Mouse (Mus musculus) neural tube, embryonic 12.5 days (tissue): ENCODE measurements around the gene Ceacam1. TPM values are rescaled to one million over a fixed set of nuclear protein-coding genes. Genes with fewer than 3 reads are reported as not detected.
"Not testable (repeated sequence)": the region's sequence is repeated elsewhere in the genome, so short reads cannot be mapped to it uniquely, and the experiment has no call there.

ENCODE experiments used
- ATAC-seq: fragments of 200-750 bp; cut with Nextera tagmentation; 2 replicates; pipeline ENCODE4 v1.8.0; 2017; ENCODE audit warnings: low read depth, mild to moderate bottlenecking, moderate TSS enrichment, moderate library complexity; ENCODE audit not compliant: low FRiP score
- H3K27ac ChIP-seq: fragments of 300-500 bp; sonication (generic); 2 replicates; pipeline ENCODE4 v1.5.1; 2016
- H3K27me3 ChIP-seq: fragments of 300-500 bp; sonication (generic); replicated peaks from 2 replicates; pipeline ENCODE4 v1.6.1; 2016; ENCODE audit warnings: mild to moderate bottlenecking
- H3K36me3 ChIP-seq: fragments of 300-500 bp; sonication (generic); 2 replicates; pipeline ENCODE4 v1.6.1; 2016; ENCODE audit warnings: mild to moderate bottlenecking
- H3K4me1 ChIP-seq: fragments of 300-500 bp; sonication (generic); 2 replicates; pipeline ENCODE4 v1.6.1; 2016
- H3K4me2 ChIP-seq: fragments of 300-500 bp; sonication (generic); replicated peaks from 2 replicates; pipeline ENCODE4 v1.6.1; 2016; ENCODE audit warnings: mild to moderate bottlenecking
- H3K4me3 ChIP-seq: fragments of 300-500 bp; sonication (generic); 2 replicates; pipeline ENCODE4 v1.5.1; 2016
- H3K9ac ChIP-seq: fragments of 300-500 bp; sonication (generic); 2 replicates; pipeline ENCODE4 v1.6.1; 2016; ENCODE audit warnings: mild to moderate bottlenecking
- H3K9me3 ChIP-seq: fragments of 300-500 bp; sonication (generic); 2 replicates; pipeline ENCODE4 v1.6.1; 2016; ENCODE audit warnings: mild to moderate bottlenecking
- WGBS: fragments of 180-500 bp; shearing (Covaris S2); methylation state at CpG from one replicate; pipeline ENCODE4 v1.1.7; 2016; 5-methylcytosine and 5-hydroxymethylcytosine counted together
- polyA plus RNA-seq: library from polyadenylated mRNA; unstranded; fragments of >200 nt; fragmentation: Nextera tagmentation; extraction: Ambion mirVana; gene quantifications from 2 replicates; pipeline ENCODE4 v1.2.1, GENCODE M21; 2016

Ceacam1 gene
- 0.78 and 1.3 TPM in 2 replicates for polyA plus RNA-seq

DNA sequence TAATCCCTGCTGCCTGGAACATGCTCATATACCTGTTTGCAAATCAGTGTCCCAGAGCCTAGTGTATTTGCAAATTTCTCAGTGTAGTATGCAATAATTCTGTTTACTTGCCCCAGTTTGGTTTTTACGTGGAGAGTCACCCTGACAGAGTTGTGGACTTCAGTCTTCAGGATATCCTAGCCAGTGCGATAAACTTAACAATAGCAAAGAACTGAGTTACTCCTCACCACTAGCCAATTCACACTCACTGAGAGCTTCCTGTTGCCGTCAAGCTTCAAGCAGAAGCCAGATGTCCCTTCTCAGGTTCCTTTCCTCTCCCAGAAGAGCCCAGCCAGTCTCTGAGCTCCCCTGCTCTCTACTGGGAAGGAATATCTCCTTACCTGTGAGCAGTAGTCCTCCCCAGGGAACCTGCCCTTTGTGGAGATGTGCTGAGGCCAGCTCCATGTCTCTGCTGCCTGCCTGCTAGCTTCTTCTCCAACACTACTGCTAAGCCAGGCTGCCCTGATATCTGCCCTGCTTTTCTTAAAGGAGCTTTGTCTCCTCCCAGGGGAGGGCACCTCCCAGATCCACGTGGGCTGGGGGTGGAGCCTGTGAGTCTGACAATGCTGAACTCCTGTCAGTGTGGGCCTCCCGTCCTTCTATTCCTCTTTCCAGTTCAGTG, at the start of gene Ceacam1:
Gene Ceacam1 (minus strand): TSS at position 513 of the 661 bp plus-strand sequence.
- 40% methylated on average over 5 of the region's 5 CpGs for WGBS
- H3K4me3 ChIP-seq, H3K9ac ChIP-seq, ATAC-seq, H3K4me1 ChIP-seq, H3K27me3 ChIP-seq, H3K27ac ChIP-seq, H3K36me3 ChIP-seq, H3K9me3 ChIP-seq, H3K4me2 ChIP-seq: not testable (repeated sequence)

DNA sequence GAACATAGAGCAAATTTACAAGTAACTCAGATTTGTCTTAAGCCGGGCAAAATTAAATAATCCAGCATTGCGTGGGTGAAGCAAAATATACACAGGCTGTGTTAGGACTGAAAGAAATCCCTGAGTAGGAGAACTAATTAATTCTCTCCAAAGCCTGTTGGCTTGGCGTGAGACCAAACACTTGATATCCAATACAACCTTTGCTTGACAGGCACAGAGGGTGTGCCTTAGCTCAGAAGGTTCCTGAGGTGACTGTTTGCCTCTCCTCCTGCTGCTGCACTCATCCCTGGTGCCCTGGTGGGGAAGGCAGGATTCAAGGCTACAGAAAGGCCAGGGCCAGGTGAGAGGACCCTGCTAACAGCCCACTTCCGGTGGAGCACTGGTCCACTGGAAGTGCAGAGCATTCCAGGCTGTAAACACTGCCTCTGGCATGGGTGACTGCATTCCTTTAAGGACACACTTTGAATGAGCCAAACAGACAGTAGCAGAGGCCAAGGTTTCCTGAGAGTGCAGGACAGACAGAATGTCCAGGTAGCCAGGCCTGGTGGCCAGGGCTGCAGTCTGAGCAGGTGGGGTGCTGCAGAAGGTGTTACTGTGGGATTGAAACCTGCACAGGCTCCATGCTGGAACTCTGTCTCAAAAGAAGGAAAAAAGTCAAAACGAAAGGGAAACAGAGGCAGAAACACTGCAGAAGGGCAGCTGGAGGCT, 38.8 kb upstream of the Ceacam1 start:
- not testable (repeated sequence) for H3K27me3 ChIP-seq, H3K9me3 ChIP-seq, H3K4me1 ChIP-seq, H3K4me2 ChIP-seq, H3K27ac ChIP-seq, H3K4me3 ChIP-seq, H3K9ac ChIP-seq, ATAC-seq, H3K36me3 ChIP-seq
- WGBS, result 90% methylated on average over 2 of the region's 5 CpGs

DNA sequence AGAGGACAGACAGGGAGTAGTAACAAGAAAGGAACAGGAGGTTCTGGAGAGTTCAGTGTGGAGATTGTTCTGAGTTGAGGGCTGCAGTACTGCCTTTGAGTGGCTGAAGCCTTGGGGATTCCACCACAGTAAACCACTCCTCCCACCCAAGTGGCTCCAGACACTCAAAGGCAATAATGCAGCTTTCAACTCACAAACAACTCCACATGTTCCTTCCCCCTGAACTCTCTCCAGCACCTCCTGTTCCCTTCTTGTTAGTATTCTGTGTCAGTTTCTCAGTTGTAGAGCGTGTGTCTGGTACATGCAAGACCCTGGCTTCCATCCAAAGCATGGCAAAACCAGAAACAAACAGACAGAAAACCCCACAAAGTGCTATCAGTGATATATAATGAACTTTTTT, 38.3 kb upstream of the Ceacam1 start:
- WGBS, result 38% methylated on average over 1 of the region's 1 CpGs
- ATAC-seq, result not testable (repeated sequence)

DNA sequence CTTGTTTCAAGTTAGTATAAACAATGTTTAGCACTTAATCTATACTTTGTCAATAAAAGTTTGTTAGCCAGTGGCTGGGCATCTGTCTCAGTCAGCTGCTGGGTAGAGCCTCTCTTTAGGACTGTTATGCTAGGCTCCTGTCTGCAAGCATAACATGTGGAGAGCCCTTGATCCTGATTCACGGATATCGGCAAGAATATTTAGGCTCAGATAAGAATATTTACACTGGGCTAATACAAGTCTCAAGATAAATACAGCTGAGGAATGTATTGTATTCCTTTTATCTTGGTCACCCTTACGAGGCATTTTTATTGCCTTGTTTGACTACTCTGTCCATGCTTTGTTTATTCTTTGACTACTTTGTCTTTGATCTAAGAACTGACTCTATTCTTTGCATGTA, 32.5 kb upstream of the Ceacam1 start:
- no peak overlapping the region for H3K4me2 ChIP-seq
- no peaks in the 10 kb centered on the region for H3K9me3 ChIP-seq
- H3K9ac ChIP-seq, result no peak overlapping the region
- ATAC-seq, result no peak
- whole genome bisulfite sequencing, result 55% methylated on average over 3 of the region's 3 CpGs
- no peak overlapping the region for H3K4me3 ChIP-seq
- no peaks in the 10 kb centered on the region for H3K27me3 ChIP-seq
- no peaks in the 10 kb centered on the region for H3K4me1 ChIP-seq
- no peak overlapping the region for H3K27ac ChIP-seq
- H3K36me3 ChIP-seq, result no peaks in the 10 kb centered on the region

More for the DNA sequence above, 38.3 kb upstream of the Ceacam1 start:
- not testable (repeated sequence) for H3K9ac ChIP-seq, H3K36me3 ChIP-seq, H3K9me3 ChIP-seq, H3K27me3 ChIP-seq, H3K4me2 ChIP-seq, H3K27ac ChIP-seq, H3K4me3 ChIP-seq, H3K4me1 ChIP-seq

DNA sequence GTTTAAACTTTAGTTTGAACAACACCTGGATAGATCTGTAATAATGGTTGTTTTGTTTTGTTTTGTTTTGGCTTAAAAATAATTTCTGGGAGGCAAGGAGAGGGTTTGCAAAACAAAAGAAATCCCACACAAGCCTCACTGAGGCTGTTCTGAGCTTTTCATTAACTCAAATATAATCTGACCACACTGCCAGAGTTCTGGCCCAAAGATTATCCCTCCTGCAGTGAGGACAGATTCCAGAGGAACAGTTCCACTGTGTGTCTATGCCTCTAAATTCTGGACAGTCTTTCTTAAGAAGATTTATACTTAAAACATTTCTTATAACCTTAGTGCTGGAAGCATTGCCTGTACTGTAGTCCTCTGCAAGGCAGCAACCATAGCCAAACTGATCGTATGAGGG, 17.2 kb upstream of the Ceacam1 start:
- no peaks in the 10 kb centered on the region for H3K36me3 ChIP-seq
- H3K4me2 ChIP-seq, result no peak overlapping the region
- WGBS, result 94% methylated on average over 1 of the region's 1 CpGs
- H3K27me3 ChIP-seq, result no peaks in the 10 kb centered on the region
- no peak overlapping the region for H3K27ac ChIP-seq
- H3K9ac ChIP-seq, result no peak overlapping the region
- H3K4me3 ChIP-seq, result no peak overlapping the region
- no peaks in the 10 kb centered on the region for H3K9me3 ChIP-seq
- no peak for ATAC-seq
- no peaks in the 10 kb centered on the region for H3K4me1 ChIP-seq

DNA sequence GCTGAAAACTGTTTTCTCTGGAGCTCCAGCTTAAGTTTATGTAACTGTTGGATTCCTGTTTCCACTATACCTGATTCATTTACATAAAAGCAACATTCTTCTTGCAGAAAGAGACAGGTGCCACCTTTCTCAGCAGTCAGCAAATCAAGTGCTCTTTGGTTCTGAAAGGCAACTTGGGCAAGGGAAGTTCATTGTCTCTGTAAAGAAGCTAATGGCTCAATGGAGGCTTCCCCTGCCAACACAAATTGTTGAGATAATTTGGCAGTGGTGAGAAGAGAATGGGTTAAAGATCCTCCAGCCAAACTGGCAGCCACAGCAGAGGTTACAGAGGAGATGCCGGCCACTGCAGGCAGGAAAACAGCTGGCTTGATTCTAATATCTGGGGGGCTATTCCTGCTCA, 13.3 kb upstream of the Ceacam1 start:
- H3K4me2 ChIP-seq, H3K4me1 ChIP-seq, H3K9ac ChIP-seq, H3K9me3 ChIP-seq, H3K27me3 ChIP-seq, H3K27ac ChIP-seq, H3K36me3 ChIP-seq, H3K4me3 ChIP-seq, ATAC-seq: not testable (repeated sequence)
- no CpG with 5 or more reads among the region's 1 CpGs for WGBS

DNA sequence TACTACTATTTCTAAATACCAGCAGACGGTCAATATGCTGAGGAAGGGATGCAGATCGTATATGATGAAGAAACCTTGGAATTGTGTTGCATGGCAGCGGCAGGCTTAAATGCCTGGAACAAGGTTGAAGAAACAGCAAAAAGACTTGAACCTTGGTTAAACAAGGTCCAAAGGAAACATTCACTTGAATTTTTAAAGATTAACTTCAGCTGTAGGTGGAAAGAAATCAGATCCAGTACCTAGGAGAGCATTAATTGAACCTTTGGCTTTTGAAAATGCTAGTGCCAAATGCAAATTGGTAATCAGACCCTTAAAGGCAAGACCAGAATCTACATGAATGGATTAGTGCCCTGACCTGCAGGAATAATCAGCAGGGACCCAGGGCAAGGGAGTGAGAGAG, 12.0 kb upstream of the Ceacam1 start:
- ATAC-seq, H3K27me3 ChIP-seq, H3K4me2 ChIP-seq, H3K9ac ChIP-seq, H3K4me1 ChIP-seq, H3K9me3 ChIP-seq, H3K36me3 ChIP-seq, H3K27ac ChIP-seq, H3K4me3 ChIP-seq: not testable (repeated sequence)
- WGBS, result 94% methylated on average over 3 of the region's 3 CpGs

DNA sequence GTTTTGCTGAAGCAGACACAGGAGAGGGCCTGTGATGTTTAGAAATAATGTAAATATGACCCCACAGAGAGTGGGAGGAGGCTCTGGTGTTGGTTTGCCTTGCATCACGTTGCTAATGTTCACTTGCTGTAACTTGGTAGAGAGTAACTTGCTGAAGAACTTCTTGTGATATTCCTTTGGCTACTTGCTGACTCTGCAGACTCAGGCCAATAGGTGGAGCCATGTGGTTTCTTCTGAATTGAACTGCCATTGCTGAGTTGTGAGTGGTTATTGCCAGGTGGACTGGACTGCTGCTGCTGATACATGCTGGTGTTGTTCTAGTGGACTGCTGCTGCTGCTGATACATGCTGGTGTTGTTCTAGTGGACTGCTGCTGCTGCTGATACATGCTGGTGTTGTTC, 8.8 kb upstream of the Ceacam1 start:
- ATAC-seq, result no peak
- Histone ChIP-seq H3K4me3 (no peak overlapping the region), H3K27ac (no peak overlapping the region), H3K27me3 (no peaks in the 10 kb centered on the region), H3K4me1 (no peaks in the 10 kb centered on the region), H3K4me2 (no peak overlapping the region), H3K9ac (no peak overlapping the region), H3K36me3 (no peaks in the 10 kb centered on the region), H3K9me3 (no peaks in the 10 kb centered on the region)
- 25% methylated on average over 1 of the region's 1 CpGs for WGBS

DNA sequence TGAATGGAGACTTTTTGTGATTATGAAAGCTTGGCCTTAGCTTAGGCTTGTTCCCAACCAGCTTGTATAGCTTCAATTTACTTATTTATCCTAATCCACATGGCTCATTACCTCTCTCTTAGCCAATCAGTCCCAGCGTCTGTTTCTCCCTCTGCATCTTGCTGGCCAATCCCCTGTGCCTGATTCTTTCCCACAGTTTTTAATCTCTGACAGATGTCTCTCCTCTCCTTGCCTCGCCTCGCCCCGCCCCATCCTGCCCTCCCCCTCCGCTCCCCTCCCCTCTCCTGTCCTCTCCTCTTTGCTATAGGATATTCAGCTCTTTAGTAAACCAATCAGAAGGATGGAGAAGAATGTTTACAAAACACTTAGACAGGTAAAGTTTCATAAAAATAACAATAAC, 7.7 kb upstream of the Ceacam1 start:
- WGBS, result 68% methylated on average over 5 of the region's 5 CpGs
- Histone ChIP-seq H3K27ac (no peak overlapping the region), H3K4me1 (no peaks in the 10 kb centered on the region), H3K36me3 (no peaks in the 10 kb centered on the region), H3K4me2 (no peak overlapping the region), H3K4me3 (no peak overlapping the region), H3K27me3 (no peaks in the 10 kb centered on the region), H3K9ac (no peak overlapping the region), H3K9me3 (no peaks in the 10 kb centered on the region)
- ATAC-seq, result no peak

DNA sequence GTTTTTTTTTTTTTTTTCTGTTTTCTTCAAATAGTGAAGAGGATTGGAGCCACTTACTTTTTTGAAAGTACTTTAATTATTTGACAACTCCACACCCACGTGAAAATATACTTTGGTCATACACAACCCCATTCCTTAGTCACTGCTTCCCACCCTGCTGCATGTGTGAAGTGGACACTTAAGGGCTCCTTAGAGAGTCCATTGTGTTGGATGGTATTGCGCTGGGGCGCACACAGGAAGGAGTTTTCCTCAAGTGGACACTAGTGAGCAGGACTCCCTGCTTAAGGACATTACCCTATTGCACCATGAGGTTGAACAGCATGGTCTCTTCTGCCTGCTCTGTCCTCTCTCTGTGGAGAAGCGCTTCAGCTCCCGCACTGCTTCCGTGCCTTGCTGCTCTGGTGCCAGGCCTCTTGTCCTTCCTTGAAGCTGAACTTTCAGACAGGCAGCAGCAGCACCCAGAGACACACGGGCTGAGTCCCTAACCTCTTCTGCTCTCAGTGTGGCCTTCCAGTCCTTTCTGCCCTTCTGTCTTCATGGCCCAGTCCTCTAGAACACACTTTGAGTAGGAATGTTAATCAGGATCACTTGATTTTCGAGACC, 5.8 kb upstream of the Ceacam1 start:
- ATAC-seq, result no peak
- WGBS, result 82% methylated on average over 8 of the region's 8 CpGs
- Histone ChIP-seq H3K36me3 (no peaks in the 10 kb centered on the region), H3K27me3 (no peaks in the 10 kb centered on the region), H3K27ac (no peak overlapping the region), H3K9me3 (no peaks in the 10 kb centered on the region), H3K4me1 (no peaks in the 10 kb centered on the region), H3K9ac (no peak overlapping the region), H3K4me3 (no peak overlapping the region), H3K4me2 (no peak overlapping the region)

DNA sequence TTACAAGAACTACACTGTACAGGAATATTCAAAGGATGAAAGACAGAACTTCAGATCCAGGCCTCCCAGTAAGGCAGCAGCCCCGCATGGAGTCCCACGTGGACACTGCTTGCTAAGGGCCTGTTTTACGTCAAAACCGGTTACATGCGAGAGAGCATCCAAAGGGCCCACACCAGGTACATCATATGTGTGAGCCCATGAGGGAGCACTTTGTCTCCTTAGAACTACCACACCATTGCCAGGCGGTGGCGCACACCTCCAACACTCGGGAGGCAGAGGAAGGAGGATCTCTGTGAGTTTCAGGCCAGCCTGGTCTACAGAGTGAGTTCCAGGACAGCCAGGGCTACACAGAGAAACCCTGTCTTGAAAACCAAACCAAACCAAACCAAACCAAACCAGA, 3.4 kb upstream of the Ceacam1 start:
- not testable (repeated sequence) for H3K9me3 ChIP-seq, H3K4me3 ChIP-seq, H3K4me1 ChIP-seq, ATAC-seq, H3K9ac ChIP-seq, H3K4me2 ChIP-seq, H3K27ac ChIP-seq, H3K36me3 ChIP-seq, H3K27me3 ChIP-seq
- WGBS, result 64% methylated on average over 8 of the region's 8 CpGs

DNA sequence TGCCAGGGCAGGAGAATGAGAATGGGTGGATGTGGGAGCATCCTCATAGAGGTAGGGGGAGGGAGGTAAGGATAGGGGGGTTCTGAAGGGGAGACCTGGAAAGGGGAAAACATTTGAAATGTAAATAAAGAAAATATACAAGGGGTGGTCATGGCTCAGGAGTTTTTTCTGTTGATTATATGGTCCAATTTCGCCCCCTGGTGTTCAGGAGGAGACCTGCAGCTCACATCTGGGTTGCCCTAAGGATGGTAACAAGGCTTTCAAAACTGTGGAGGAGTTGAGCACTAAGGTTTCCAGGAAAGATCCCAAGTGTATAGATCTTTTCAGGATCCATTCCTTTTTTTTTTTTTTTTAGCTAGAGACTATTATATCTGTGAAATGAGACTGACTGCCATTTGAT, 2.0 kb upstream of the Ceacam1 start:
- H3K4me2 ChIP-seq, result no peak overlapping the region
- H3K9me3 ChIP-seq, result no peaks in the 10 kb centered on the region
- H3K4me3 ChIP-seq, result no peak overlapping the region
- H3K9ac ChIP-seq, result no peak overlapping the region
- H3K4me1 ChIP-seq, result no peaks in the 10 kb centered on the region
- no peaks in the 10 kb centered on the region for H3K27me3 ChIP-seq
- no peaks in the 10 kb centered on the region for H3K36me3 ChIP-seq
- H3K27ac ChIP-seq, result no peak overlapping the region
- 0% methylated on average over 1 of the region's 1 CpGs for WGBS
- no peak for ATAC-seq

DNA sequence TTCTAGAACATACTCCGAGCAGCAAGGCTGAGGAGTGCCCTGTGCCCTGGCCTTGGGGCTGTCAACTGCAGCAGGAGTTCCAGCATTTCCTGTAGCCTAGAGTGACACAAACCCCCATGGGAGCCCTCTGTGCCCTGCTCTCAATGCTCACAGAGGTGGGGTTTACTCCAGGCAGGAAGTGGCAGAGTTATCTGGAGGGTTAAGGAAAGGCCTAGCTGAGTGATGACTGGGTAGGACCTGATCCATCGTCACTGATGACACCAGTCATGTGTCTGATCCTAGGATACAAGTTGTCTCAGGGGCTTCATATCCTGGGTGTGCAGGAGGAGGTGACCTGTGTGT, 320 bp upstream of the Ceacam1 start:
- 75% methylated on average over 2 of the region's 2 CpGs for WGBS
- H3K36me3 ChIP-seq, result not testable (repeated sequence)

More for the DNA sequence above, 320 bp upstream of the Ceacam1 start:
- not testable (repeated sequence) for H3K9me3 ChIP-seq, ATAC-seq, H3K4me2 ChIP-seq, H3K27me3 ChIP-seq, H3K9ac ChIP-seq, H3K27ac ChIP-seq, H3K4me3 ChIP-seq, H3K4me1 ChIP-seq
